Mouse (Mus musculus) kidney, embryonic 15.5 days (tissue): ENCODE measurements around the gene Fam189a2. TPM values are rescaled to one million over a fixed set of nuclear protein-coding genes. Genes with fewer than 3 reads are reported as not detected.

Experiments
- ATAC-seq: fragments of 200-750 bp; cut with Nextera tagmentation; replicated peaks from 2 replicates; pipeline ENCODE4 v1.8.0; 2017; ENCODE audit warnings: moderate TSS enrichment; ENCODE audit not compliant: low FRiP score
- H3K27ac ChIP-seq: fragments of 300-500 bp; sonication (generic); 2 replicates; pipeline ENCODE4 v1.5.1; 2015; ENCODE audit warnings: mild to moderate bottlenecking, inconsistent platforms
- H3K27me3 ChIP-seq: fragments of 300-500 bp; sonication (generic); 2 replicates; pipeline ENCODE4 v1.6.1; 2015; ENCODE audit warnings: inconsistent platforms
- H3K36me3 ChIP-seq: fragments of 300-500 bp; sonication (generic); 2 replicates; pipeline ENCODE4 v1.6.1; 2015; ENCODE audit warnings: inconsistent platforms
- H3K4me1 ChIP-seq: fragments of 300-500 bp; sonication (generic); 2 replicates; pipeline ENCODE4 v1.6.1; 2015; ENCODE audit warnings: inconsistent platforms
- H3K4me2 ChIP-seq: fragments of 300-500 bp; sonication (generic); 2 replicates; pipeline ENCODE4 v1.6.1; 2015; ENCODE audit warnings: moderate library complexity, mild to moderate bottlenecking, inconsistent platforms
- H3K4me3 ChIP-seq: fragments of 300-500 bp; sonication (generic); replicated peaks from 2 replicates; pipeline ENCODE4 v1.5.1; 2015; ENCODE audit warnings: mild to moderate bottlenecking, inconsistent platforms
- H3K9ac ChIP-seq: fragments of 300-500 bp; sonication (generic); 2 replicates; pipeline ENCODE4 v1.6.1; 2015; ENCODE audit warnings: mild to moderate bottlenecking, inconsistent platforms
- H3K9me3 ChIP-seq: fragments of 300-500 bp; sonication (generic); replicated peaks from 2 replicates; pipeline ENCODE4 v1.6.1; 2016; ENCODE audit warnings: inconsistent platforms
- WGBS: fragments of 180-500 bp; shearing (Covaris S2); methylation state at CpG from one replicate; pipeline ENCODE4 v1.1.7; 2015; ENCODE audit warnings: mixed read lengths; 5-methylcytosine and 5-hydroxymethylcytosine counted together
- polyA plus RNA-seq: library from polyadenylated mRNA; unstranded; fragments of >200 nt; fragmentation: Nextera tagmentation; extraction: Ambion mirVana; gene quantifications from 2 replicates; pipeline ENCODE4 v1.2.1, GENCODE M21; 2015

Fam189a2 gene
- polyA plus RNA-seq = 1.5 and 1.6 TPM in 2 replicates

DNA sequence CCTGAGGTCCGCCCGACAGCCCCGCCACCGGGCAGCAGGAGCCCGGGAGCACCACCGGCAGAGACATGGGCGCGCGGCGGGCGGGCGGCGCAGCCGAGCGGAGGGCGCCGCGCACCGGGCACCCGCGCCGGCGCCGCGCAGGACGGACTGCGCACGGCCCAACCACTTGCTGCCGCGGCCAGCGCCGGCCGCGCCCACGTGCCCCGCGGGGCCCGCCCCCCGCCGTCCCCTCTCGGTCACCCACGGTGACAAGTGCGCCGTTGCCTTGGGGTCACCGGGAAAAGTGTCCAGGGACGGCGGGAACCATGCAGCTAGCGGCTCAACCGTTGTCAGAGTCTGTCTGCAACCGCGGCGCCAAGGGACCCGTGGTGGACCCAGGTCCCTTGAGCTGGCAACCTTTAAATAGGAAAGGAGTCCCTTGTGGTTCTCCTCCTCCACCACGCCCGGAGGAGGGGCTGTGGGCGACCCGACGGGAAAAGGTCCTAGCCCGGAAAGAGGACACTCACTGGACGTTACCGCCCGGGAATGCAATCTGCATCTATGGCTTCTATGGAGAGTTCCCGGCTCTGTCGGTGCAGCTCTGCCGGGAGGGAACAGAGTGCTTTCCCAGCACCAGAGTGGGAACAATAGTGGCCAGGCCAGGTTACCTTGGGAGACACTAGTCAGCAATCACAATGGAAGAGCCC is at the start of gene Fam189a2:
TSS of gene Fam189a2 (minus strand) at position 149 of the 686 bp plus-strand sequence.
- Histone ChIP-seq H3K36me3 (no peaks in the 10 kb centered on the region), H3K4me2 (peak within 1 kb of the TSS; percentile 94), H3K4me3 (peak within 1 kb of the TSS; percentile 68), H3K9ac (peak within 1 kb of the TSS; percentile 55), H3K27ac (0 out of 2 replicates have a peak within 1 kb of the TSS, but pooled peaks have one; percentile 32), H3K4me1 (peaks cover 41% of the 10 kb centered on the region), H3K9me3 (no peaks in the 10 kb centered on the region), H3K27me3 (peaks cover 37% of the 10 kb centered on the region)
- ATAC-seq = peak; percentile 83
- under 1% methylated on average over 56 of the region's 65 CpGs for WGBS

DNA sequence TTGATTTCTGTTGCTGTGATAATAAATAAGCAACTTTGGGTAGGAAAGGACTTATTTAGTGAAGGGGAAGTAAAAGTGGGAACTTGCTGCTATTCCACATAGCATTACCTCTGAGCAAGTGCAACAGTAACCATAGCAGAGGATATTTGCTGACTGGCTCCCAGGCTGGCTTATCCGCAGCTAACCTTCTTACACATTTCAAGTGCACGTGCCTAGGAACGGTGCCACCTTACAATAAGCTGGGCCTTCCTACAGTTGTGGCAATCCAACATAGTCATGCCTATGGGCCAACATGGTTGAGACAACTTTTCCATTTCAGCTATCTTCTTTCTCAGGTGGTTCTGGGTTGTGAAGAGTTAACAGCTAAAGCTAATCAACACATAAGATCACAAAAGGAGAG is 46.8 kb upstream of the Fam189a2 start:
- Histone ChIP-seq H3K27me3 (no peaks in the 10 kb centered on the region), H3K4me3 (no peak overlapping the region), H3K9me3 (no peaks in the 10 kb centered on the region), H3K9ac (no peak overlapping the region), H3K4me1 (peaks cover 7% of the 10 kb centered on the region; the same call in 1 of the 2 replicates), H3K36me3 (no peaks in the 10 kb centered on the region), H3K4me2 (no peak overlapping the region), H3K27ac (no peak overlapping the region)
- 97% methylated on average over 3 of the region's 3 CpGs for WGBS
- ATAC-seq = no peak

DNA sequence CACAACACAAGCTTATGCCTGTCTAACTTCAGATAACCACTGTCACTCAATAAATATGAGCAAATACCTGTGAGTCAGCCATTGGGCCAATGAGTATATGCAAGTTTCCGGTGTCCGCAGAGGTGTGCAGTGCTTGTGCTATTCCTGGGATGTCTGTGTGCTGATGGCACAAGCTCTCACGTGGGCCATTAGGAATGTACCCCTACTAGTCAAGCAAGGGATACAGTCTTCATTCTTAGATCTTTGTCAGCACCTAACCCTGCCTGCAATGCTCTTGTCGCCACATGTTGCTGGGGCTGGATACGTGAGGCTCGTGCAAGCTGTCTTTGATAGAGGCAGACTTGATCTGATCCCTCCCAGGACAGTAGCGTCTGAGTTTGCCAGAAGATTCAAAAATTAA is 45.7 kb upstream of the Fam189a2 start:
- H3K4me3 ChIP-seq = no peak overlapping the region
- no peaks in the 10 kb centered on the region for H3K36me3 ChIP-seq
- H3K27me3 ChIP-seq = no peaks in the 10 kb centered on the region
- no peak overlapping the region for H3K9ac ChIP-seq
- ATAC-seq = no peak
- no peaks in the 10 kb centered on the region for H3K9me3 ChIP-seq
- H3K27ac ChIP-seq = no peak overlapping the region
- peaks cover 7% of the 10 kb centered on the region; the same call in 1 of the 2 replicates for H3K4me1 ChIP-seq
- no peak overlapping the region for H3K4me2 ChIP-seq
- WGBS = 90% methylated on average over 7 of the region's 7 CpGs

DNA sequence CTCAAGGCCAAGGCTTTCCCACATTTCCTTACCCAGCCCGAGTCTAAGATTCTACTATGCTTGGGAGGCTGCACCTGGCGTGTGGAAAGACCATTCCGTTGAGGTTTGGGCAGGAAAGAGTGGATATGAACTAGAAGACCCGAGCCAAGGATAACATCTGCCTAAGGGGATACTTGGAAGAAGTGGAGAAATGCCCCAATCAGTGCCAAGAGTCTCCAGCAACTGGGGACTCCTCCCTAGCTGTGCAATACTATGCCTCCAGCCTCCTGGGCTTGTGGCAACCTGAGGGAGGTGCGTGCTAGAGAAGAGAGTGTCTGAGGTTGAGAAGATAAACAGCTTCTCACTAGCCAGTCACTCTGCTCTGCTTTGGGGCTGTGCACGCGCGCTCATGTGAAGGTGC is 45.1 kb upstream of the Fam189a2 start:
- Histone ChIP-seq H3K4me2 (no peak overlapping the region), H3K27me3 (no peaks in the 10 kb centered on the region), H3K9me3 (no peaks in the 10 kb centered on the region), H3K4me1 (peaks cover 7% of the 10 kb centered on the region; the same call in 1 of the 2 replicates), H3K4me3 (no peak overlapping the region), H3K27ac (no peak overlapping the region), H3K9ac (no peak overlapping the region), H3K36me3 (no peaks in the 10 kb centered on the region)
- no peak for ATAC-seq
- WGBS = 85% methylated on average over 8 of the region's 8 CpGs

DNA sequence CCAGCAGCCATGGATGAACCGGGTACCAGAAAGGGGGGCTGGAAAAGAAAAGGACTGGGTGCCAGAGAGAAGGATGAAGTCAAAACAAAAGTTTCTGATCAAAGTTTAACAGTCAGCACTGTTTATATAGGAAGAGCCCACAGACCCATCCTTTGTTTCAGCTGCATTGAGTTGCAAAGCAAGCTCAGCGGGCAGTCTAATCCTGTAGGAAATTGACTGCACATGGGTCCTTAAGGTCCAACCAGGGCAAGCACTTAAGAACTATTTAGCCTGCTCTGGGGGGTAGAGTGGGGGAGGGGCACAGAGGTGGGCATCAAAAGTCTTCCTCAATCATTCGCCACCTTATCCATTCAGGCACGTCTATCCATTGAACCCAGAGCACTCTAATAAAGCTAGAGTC is 42.3 kb upstream of the Fam189a2 start:
- Histone ChIP-seq H3K4me1 (no peaks in the 10 kb centered on the region), H3K4me2 (no peak overlapping the region), H3K9me3 (no peaks in the 10 kb centered on the region; the same call in 1 of the 2 replicates), H3K27me3 (no peaks in the 10 kb centered on the region), H3K9ac (no peak overlapping the region), H3K27ac (no peak overlapping the region), H3K36me3 (no peaks in the 10 kb centered on the region), H3K4me3 (no peak overlapping the region)
- ATAC-seq = no peak
- WGBS = 74% methylated on average over 4 of the region's 4 CpGs

DNA sequence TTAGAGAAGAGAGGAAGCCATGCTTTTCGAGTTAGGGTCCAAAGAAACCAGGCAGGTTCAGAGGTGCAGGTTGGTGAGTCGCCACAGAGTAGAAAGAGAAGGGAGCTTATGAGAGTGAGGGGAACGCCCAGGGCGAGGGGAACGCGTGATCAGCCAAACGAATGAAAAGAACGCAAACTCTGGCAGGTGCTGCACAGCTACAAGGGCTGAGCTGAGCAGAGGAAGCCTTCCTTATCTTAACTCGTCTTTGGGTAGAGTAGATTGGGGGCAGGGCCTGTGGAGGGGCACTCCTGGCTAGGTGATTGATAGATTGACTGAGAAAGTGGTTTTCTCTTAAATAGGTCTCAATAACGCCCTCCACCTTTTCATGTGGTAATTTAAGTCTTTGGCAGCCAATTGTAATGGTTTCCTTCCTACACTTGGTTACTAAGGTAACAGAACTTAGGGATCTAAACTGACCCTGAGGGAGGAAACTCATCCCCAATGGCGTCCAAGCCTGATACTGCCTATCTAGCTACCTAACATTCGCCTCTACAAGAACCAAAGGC is 33.6 kb upstream of the Fam189a2 start:
- no peaks in the 10 kb centered on the region; the same call in 1 of the 2 replicates for H3K9me3 ChIP-seq
- no peaks in the 10 kb centered on the region for H3K27me3 ChIP-seq
- no peak overlapping the region for H3K4me2 ChIP-seq
- WGBS = 29% methylated on average over 12 of the region's 12 CpGs
- no peak overlapping the region for H3K27ac ChIP-seq
- H3K36me3 ChIP-seq = no peaks in the 10 kb centered on the region
- ATAC-seq = no peak
- H3K9ac ChIP-seq = no peak overlapping the region
- H3K4me3 ChIP-seq = no peak overlapping the region
- no peaks in the 10 kb centered on the region for H3K4me1 ChIP-seq

DNA sequence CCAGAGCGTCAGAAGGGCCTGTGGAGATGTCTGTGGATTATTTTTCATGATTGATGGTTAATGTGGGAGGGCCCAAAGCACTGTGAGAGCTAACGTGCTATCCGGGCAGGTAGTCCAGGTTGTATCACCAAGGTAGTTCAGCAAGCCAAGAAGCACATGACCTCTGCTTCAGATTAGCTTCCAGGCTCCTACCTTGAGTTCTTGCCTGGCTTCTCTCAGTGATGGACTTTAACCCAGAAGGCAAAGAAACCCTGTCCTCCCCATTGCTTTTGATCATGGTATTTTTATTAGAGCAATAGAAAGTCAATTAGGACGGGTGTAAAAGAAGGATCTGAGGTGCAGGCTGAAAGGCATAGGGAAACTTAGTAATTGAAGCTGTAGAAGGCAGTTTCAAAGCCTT is 32.8 kb upstream of the Fam189a2 start:
- Histone ChIP-seq H3K4me1 (no peaks in the 10 kb centered on the region), H3K4me3 (no peak overlapping the region), H3K9me3 (no peaks in the 10 kb centered on the region; the same call in 1 of the 2 replicates), H3K36me3 (no peaks in the 10 kb centered on the region), H3K27me3 (no peaks in the 10 kb centered on the region), H3K27ac (no peak overlapping the region), H3K9ac (no peak overlapping the region), H3K4me2 (no peak overlapping the region)
- 43% methylated on average over 4 of the region's 4 CpGs for WGBS
- no peak for ATAC-seq

DNA sequence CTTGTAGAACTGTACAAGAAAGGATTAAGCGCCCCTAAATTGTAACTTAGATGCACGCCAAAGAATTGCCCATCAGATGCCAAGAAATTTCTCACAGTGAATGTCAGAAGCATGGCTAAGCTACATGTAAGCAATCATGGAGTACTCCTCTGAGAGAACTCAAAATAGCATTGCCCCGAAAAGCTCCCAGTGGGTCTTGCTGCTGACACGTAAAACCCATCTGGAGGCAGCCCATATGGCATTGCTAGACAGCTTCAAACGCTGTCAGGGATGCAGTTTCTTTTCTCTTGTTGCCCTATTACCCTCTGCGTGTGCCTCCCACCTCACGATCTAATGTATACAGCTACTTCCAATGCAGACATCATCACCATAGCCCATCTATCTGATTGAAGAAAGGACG is 28.0 kb upstream of the Fam189a2 start:
- Histone ChIP-seq H3K27ac (no peak overlapping the region), H3K36me3 (no peaks in the 10 kb centered on the region), H3K27me3 (no peaks in the 10 kb centered on the region), H3K4me3 (no peak overlapping the region), H3K4me1 (peaks cover 11% of the 10 kb centered on the region), H3K9me3 (0 out of 2 replicates have a peak, but pooled peaks cover 3% of the 10 kb centered on the region), H3K9ac (no peak overlapping the region), H3K4me2 (no peak overlapping the region)
- ATAC-seq = no peak
- WGBS = 67% methylated on average over 8 of the region's 8 CpGs

DNA sequence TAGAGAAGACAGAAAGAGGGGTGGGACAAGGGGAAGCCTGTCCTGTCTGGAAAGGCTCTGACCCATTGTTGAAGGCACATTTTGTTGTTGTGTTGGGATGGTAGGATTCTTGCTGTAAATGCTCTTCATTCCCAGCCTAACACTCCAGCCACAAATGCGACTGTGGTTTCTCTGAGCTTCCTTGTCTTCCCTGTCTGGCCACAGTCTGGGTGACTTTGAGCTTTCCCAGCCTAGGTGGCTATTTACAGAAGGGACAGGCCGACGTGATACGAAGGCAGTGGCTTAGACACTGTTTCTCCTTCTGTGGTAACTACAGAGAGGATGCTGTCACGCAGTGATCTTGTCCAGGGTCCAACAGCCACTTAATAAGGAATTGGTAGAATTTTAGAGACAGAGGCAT is 27.2 kb upstream of the Fam189a2 start:
- H3K4me3 ChIP-seq = no peak overlapping the region
- WGBS = 81% methylated on average over 5 of the region's 5 CpGs
- ATAC-seq = no peak
- H3K4me2 ChIP-seq = no peak overlapping the region
- peaks cover 11% of the 10 kb centered on the region for H3K4me1 ChIP-seq
- no peak overlapping the region for H3K9ac ChIP-seq
- H3K27ac ChIP-seq = no peak overlapping the region
- no peaks in the 10 kb centered on the region for H3K27me3 ChIP-seq
- no peaks in the 10 kb centered on the region for H3K36me3 ChIP-seq
- H3K9me3 ChIP-seq = 0 out of 2 replicates have a peak, but pooled peaks cover 3% of the 10 kb centered on the region

DNA sequence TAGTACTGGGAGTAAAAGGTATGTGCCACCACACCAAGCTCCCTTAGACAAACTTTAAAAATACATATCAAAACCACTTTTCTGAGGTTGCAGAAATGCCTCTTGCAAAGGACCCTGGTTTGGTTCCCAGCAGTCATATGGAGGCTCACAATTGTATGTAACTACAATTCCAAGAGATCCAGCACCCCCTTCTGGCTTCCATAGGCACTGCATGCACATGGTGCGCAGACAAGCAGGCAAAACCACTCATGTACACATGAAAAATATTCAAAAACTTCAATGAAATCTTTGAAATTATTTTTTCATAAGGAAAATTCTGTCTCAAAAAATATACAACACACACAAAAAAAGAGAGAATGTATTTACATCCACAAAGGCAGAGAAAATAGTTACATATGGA is 26.1 kb upstream of the Fam189a2 start:
- 100% methylated on average over 1 of the region's 1 CpGs for WGBS
- Histone ChIP-seq H3K27me3 (no peaks in the 10 kb centered on the region), H3K4me1 (peaks cover 11% of the 10 kb centered on the region), H3K4me2 (no peak overlapping the region), H3K4me3 (no peak overlapping the region), H3K9me3 (0 out of 2 replicates have a peak, but pooled peaks cover 3% of the 10 kb centered on the region), H3K36me3 (no peaks in the 10 kb centered on the region), H3K9ac (no peak overlapping the region), H3K27ac (no peak overlapping the region)
- ATAC-seq = no peak

DNA sequence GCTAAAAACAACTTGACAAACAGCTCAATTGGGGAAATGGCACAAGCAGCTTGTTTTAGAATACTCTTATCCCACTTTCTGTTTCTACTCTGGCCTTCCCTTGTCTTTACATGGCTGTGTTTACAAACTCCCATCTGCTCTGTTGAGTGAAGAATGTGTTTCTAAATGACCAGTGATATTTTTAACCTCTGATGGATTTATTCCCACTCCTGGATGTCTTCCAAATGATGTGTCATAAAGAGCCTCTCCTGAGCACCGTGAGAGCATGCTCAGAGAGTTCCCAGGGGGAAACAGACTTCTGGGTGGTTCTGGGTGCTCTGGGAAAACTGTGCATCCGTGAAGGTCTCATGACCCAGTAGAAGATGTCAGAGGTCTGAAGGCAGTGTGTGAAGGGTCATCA is 24.1 kb upstream of the Fam189a2 start:
- 32% methylated on average over 2 of the region's 2 CpGs for WGBS
- Histone ChIP-seq H3K9ac (no peak overlapping the region), H3K4me3 (no peak overlapping the region), H3K36me3 (no peaks in the 10 kb centered on the region), H3K4me1 (peaks cover 11% of the 10 kb centered on the region), H3K9me3 (0 out of 2 replicates have a peak, but pooled peaks cover 3% of the 10 kb centered on the region), H3K27me3 (no peaks in the 10 kb centered on the region), H3K27ac (no peak overlapping the region), H3K4me2 (no peak overlapping the region)
- ATAC-seq = no peak

DNA sequence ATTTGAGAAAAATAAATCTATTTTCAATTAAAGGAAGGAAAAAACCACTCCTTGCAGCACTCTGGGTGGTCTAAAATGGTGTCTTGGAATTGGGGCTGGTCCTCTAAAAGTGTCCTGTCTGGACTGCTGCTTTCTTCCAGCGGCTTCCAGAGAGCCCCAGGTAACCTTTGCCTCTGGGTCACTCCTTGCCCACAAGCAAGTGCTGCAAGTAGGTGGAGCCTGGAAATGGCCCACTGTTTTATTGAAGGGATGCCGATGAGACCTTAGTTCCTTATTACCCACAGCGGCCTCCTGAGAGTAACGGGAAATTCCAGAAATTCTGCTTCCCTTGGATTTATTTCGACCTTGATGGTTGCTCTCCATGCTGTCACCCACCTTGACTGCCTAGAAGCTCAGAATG is 23.4 kb upstream of the Fam189a2 start:
- Histone ChIP-seq H3K4me3 (no peak overlapping the region), H3K4me2 (no peak overlapping the region), H3K27me3 (no peaks in the 10 kb centered on the region), H3K9me3 (0 out of 2 replicates have a peak, but pooled peaks cover 3% of the 10 kb centered on the region), H3K9ac (no peak overlapping the region), H3K27ac (no peak overlapping the region), H3K4me1 (peaks cover 11% of the 10 kb centered on the region), H3K36me3 (no peaks in the 10 kb centered on the region)
- ATAC-seq = no peak
- WGBS = 15% methylated on average over 5 of the region's 5 CpGs
